Mouse (Mus musculus) erythroblast, embryonic 14.5 days (primary cell): ENCODE measurements around the gene Chn1. TPM values are rescaled to one million over a fixed set of nuclear protein-coding genes. Genes with fewer than 3 reads are reported as not detected.

ENCODE experiments used
- H3K27me3 ChIP-seq: 2 replicates; pipeline ENCODE4 v1.6.1; 2012; ENCODE audit warnings: inconsistent platforms; ENCODE audit not compliant: control insufficient read depth
- H3K36me3 ChIP-seq: 2 replicates; pipeline ENCODE4 v1.6.1; 2012; ENCODE audit warnings: mild to moderate bottlenecking, inconsistent platforms; ENCODE audit not compliant: control insufficient read depth
- H3K4me1 ChIP-seq: 2 replicates; pipeline ENCODE4 v1.6.1; 2012; ENCODE audit warnings: inconsistent platforms; ENCODE audit not compliant: control insufficient read depth
- H3K4me3 ChIP-seq: replicated peaks from 2 replicates; pipeline ENCODE3; 2012; ENCODE audit warnings: moderate library complexity, mild to moderate bottlenecking, inconsistent platforms
- H3K9me3 ChIP-seq: 2 replicates; pipeline ENCODE4 v1.6.1; 2012; ENCODE audit warnings: low read length, inconsistent platforms, mixed read lengths; ENCODE audit not compliant: control insufficient read depth
- GATA1 ChIP-seq: IDR thresholded peaks from 2 replicates; pipeline ENCODE4 v1.6.1; 2012; ENCODE audit warnings: low read length, inconsistent platforms, mixed read lengths
- TAL1 ChIP-seq: IDR thresholded peaks from 3 replicates; pipeline ENCODE4 v1.6.1; 2012; ENCODE audit warnings: low read length, inconsistent platforms, mixed read lengths
- polyA plus RNA-seq: library from polyadenylated mRNA; stranded (reverse); fragments of >175 nt; gene quantifications from 2 replicates; pipeline ENCODE4 v1.2.3, GENCODE M21; 2012

Chn1 gene
- polyA plus RNA-seq, 1 experiment, result 0.07 TPM

DNA sequence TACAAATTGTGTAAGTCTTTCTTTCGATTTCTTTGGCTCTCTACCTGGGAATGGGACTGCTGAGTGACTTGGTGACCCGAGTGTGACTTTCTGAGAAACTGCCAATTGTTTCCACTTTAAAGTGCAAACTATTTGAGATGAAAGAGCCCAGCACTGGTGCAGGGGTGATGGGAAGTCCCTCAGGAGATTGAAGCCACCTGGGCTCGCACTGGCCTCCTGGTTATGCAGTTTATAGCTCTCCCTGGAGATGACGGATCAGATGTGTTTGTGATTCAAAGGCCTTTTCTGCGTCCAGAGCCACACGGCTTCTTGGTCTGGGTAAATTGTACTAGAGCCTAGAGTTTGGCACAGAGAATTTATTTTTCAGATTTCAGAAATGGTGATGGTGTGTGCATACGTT is 211.5 kb downstream of the Chn1 start:
- H3K4me3 ChIP-seq, result no peak overlapping the region
- TF ChIP-seq TAL1 (no peak), GATA1 (no peak)
- H3K36me3 ChIP-seq, result no peaks in the 10 kb centered on the region
- H3K27me3 ChIP-seq, result peaks cover 12% of the 10 kb centered on the region; the same call in 1 of the 2 replicates
- no peaks in the 10 kb centered on the region for H3K9me3 ChIP-seq
- H3K4me1 ChIP-seq, result peaks cover 10% of the 10 kb centered on the region

DNA sequence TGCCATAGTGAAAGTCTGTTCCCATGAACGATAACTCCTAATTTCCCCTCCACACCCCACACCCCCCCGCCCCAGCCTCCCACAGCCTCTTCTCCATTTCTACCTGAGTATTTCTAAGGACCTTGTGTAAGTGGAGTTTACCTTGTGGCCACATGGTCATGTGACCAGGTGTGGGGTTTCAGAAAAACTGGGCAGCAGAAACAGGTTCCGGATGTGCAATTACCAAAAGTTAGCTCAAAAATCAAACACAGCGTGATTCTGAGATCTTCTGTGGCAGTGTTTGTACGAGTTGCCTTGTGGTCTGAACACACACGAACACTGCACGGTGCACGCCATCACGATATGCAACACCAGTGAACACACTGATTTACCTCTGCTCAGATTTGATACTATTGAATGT is 212.5 kb downstream of the Chn1 start:
- H3K4me3 ChIP-seq, result no peak overlapping the region
- no peaks in the 10 kb centered on the region for H3K9me3 ChIP-seq
- no peak for TF ChIP-seq GATA1
- no peak for TF ChIP-seq TAL1
- no peaks in the 10 kb centered on the region for H3K36me3 ChIP-seq
- peaks cover 9% of the 10 kb centered on the region; the same call in 1 of the 2 replicates for H3K27me3 ChIP-seq
- H3K4me1 ChIP-seq, result peaks cover 10% of the 10 kb centered on the region

DNA sequence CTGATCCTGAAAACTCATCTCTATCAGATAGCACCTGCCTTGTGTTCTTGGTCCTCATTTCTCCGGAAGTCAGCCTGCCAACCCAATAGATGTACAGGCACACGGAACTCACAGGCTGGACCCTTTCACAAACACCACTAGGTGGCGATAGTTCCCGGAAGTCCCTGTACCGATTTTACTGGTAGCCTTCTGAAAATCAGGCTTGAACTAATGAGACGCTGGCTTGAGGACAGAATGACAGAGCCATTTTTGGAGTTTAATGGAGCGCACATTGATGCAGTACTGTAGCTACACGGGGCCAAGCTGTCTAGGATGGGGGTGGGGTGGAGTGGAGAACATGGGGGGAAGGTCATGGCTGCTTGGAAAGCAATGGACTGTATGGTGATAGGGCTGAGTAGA is 213.5 kb downstream of the Chn1 start:
- TF ChIP-seq TAL1, result no peak
- TF ChIP-seq GATA1, result no peak
- Histone ChIP-seq H3K4me3 (peak overlapping the region; percentile 3), H3K36me3 (no peaks in the 10 kb centered on the region), H3K9me3 (no peaks in the 10 kb centered on the region), H3K27me3 (peaks cover 9% of the 10 kb centered on the region; the same call in 1 of the 2 replicates), H3K4me1 (peaks cover 10% of the 10 kb centered on the region)

DNA sequence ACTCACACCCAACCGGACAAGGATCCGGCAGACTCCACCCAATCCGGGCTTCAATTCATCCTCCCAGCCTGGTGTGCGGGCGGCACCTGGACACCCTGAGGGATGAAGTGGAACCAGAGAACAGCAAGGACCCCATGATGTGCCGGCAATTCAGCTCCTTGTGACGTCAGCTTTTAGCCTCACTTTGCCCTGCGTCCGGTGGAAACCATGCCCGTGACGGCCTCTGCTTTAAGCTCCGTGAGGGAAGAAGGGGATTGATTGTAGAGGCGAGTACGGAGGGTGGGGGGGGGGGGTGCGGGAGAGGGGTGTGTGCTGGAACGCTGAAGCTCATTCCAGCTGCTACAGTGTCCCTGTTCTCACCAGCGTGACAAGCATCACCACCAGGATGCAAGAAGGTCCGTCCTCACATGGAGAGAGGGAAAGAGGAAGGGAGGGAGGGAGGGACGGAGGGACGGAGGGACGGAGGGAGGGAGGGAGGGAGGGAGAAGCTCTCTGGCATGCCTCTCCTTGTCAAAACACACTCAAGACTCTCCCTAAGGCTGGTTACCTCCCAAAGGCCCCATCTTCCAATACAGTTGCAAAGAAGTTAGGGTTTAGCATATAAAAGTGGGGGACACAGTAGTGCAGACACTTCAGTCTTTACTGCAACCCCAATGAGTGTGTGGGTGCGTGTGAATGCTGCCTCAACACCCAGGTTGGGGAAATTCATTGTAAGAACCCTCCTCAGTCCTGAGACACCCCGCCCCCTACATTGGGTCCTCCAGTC is 214.1 kb downstream of the Chn1 start:
- no peaks in the 10 kb centered on the region for H3K36me3 ChIP-seq
- no peak for TF ChIP-seq TAL1
- no peak for TF ChIP-seq GATA1
- H3K9me3 ChIP-seq, result no peaks in the 10 kb centered on the region
- H3K4me3 ChIP-seq, result peak overlapping the region; percentile 30
- peaks cover 9% of the 10 kb centered on the region; the same call in 1 of the 2 replicates for H3K27me3 ChIP-seq
- H3K4me1 ChIP-seq, result peaks cover 10% of the 10 kb centered on the region

Other genes starting within 250 kb of the Chn1 start
- gene Wipf1, start 245.6 kb downstream of the Chn1 start, polyA plus RNA-seq, result 1.1 and 1.7 TPM in 2 replicates
- not detected in 2 replicates for gene Chrna1, start 195.0 kb downstream of the Chn1 start, polyA plus RNA-seq
- gene Atf2, start 117.3 kb upstream of the Chn1 start, polyA plus RNA-seq, result 0.33 and 0.43 TPM in 2 replicates
- 122 and 165 TPM in 2 replicates for gene Atp5g3, start 136.0 kb upstream of the Chn1 start, polyA plus RNA-seq